In genomic region chr17:53532425-53532824, GRCm38 (mm10) we compare ENCODE assay signal across 1 mouse cellular context.
TF ChIP-seq lines count a peak whose summit lies in the region.

No protein-coding gene starts in this region.

TF ChIP-seq in MEL, 35 proteins besides CTCF, POLR2A, EP300 and RAD21 (continued from another document):
- TF ChIP-seq ZNF384 (IDR thresholded peaks at IDR 0.05; ENCODE audit: low read depth, low read length): no peak
- 0 out of 2 replicates have a peak, but pooled peaks have one; percentile 19 for TF ChIP-seq TBP (IDR thresholded peaks at IDR 0.05; ENCODE audit: low read depth, low read length)
- no peak for TF ChIP-seq CHD2 (IDR thresholded peaks at IDR 0.05; ENCODE audit: low read length)
- peak; percentile 12; the same call in 1 of the 2 replicates for TF ChIP-seq SMC3 (IDR thresholded peaks at IDR 0.05; ENCODE audit: low read depth, low read length)
- no peak for TF ChIP-seq MAZ (IDR thresholded peaks at IDR 0.05; ENCODE audit: low read depth, low read length)
- no peak for TF ChIP-seq MEF2A (IDR thresholded peaks at IDR 0.05; ENCODE audit: extremely low read depth, insufficient replicate concordance, low read depth, low read length, poor library complexity, severe bottlenecking)
- TF ChIP-seq ZKSCAN1 (IDR thresholded peaks at IDR 0.05; ENCODE audit: low read depth, low read length): no peak
- TF ChIP-seq USF2 (IDR thresholded peaks at IDR 0.05; ENCODE audit: borderline replicate concordance in 1 of 2, insufficient read depth in 1 of 2, low read depth in 1 of 2, low read length in 2 of 2): no peak
- TF ChIP-seq KAT2A (conservative IDR thresholded peaks at IDR 0.05; ENCODE audit: low read depth, low read length): no peak
- TF ChIP-seq NRF1 (IDR thresholded peaks at IDR 0.05; ENCODE audit: insufficient read depth, low read depth, low read length, poor library complexity, severe bottlenecking): no peak
- no peak for TF ChIP-seq TAL1 (IDR thresholded peaks at IDR 0.05; ENCODE audit: low read length)
- no peak for TF ChIP-seq BHLHE40 (IDR thresholded peaks at IDR 0.05; ENCODE audit: borderline replicate concordance, low read depth, low read length)
- no peak for TF ChIP-seq NELFE (IDR thresholded peaks at IDR 0.05; ENCODE audit: low read depth, low read length)
- TF ChIP-seq GATA1 (IDR thresholded peaks at IDR 0.05; ENCODE audit: low read depth, low read length): peak; percentile 90
- TF ChIP-seq MYC (IDR thresholded peaks at IDR 0.05; ENCODE audit: low read depth, low read length): no peak
- no peak for TF ChIP-seq HCFC1 (IDR thresholded peaks at IDR 0.05; ENCODE audit: low read depth, low read length)
- TF ChIP-seq RCOR1 (IDR thresholded peaks at IDR 0.05; ENCODE audit: low read depth, low read length): peak; percentile 86
- no peak for TF ChIP-seq TCF12 (IDR thresholded peaks at IDR 0.05; ENCODE audit: low read depth, low read length)
- TF ChIP-seq ZC3H11A (IDR thresholded peaks at IDR 0.05; ENCODE audit: low read depth, low read length): no peak
- peak; percentile 55; the same call in 1 of the 2 replicates for TF ChIP-seq ETS1 (IDR thresholded peaks at IDR 0.05; ENCODE audit: low read depth, low read length)
- no peak for TF ChIP-seq JUND (IDR thresholded peaks at IDR 0.05; ENCODE audit: low read depth, low read length)
